Mouse (Mus musculus): ENCODE measurements around the gene Grm7. TPM values are rescaled to one million over a fixed set of nuclear protein-coding genes. Genes with fewer than 3 reads are reported as not detected.

The Grm7 gene
- polyA plus RNA-seq, 1 experiment from 2014 or later, result not detected

GRCm38 (mm10) chr6:111369013-111369412 lies 723.6 kb downstream of the Grm7 start:
- no peak for TF ChIP-seq CTCF (IDR thresholded peaks at IDR 0.05)
- H3K27me3 ChIP-seq, result no peaks in the 10 kb centered on the region
- ATAC-seq (no peak), DNase-seq (ENCODE audit: low read depth, low spot score) (no peak)
- CTCF ChIA-PET, result no interaction called here
- POLR2A ChIA-PET, result no interaction called here
- in situ Hi-C loops (cut with MboI; ENCODE audit: low pct_unique_long_range_greater_than_20kb), result no loop called here

GRCm38 (mm10) chr6:111371581-111372349 lies 726.4 kb downstream of the Grm7 start:
- ChIA-PET CTCF (no interaction called here), POLR2A (no interaction called here)
- H3K27me3 ChIP-seq, result no peaks in the 10 kb centered on the region
- DNase-seq (ENCODE audit: low read depth, low spot score) (no peak), ATAC-seq (no peak)
- no peak for TF ChIP-seq CTCF (IDR thresholded peaks at IDR 0.05)
- in situ Hi-C loops (cut with MboI; ENCODE audit: low pct_unique_long_range_greater_than_20kb), result no loop called here

GRCm38 (mm10) chr6:111372626-111373380 lies 727.4 kb downstream of the Grm7 start:
- no peaks in the 10 kb centered on the region for H3K27me3 ChIP-seq
- no peak for DNase-seq (ENCODE audit: low read depth, low spot score)
- POLR2A ChIA-PET, result no interaction called here
- CTCF ChIA-PET, result no interaction called here
- ATAC-seq, result no peak
- no peak for TF ChIP-seq CTCF (IDR thresholded peaks at IDR 0.05)
- in situ Hi-C loops (cut with MboI; ENCODE audit: low pct_unique_long_range_greater_than_20kb), result no loop called here

GRCm38 (mm10) chr6:111380710-111381109 lies 735.3 kb downstream of the Grm7 start:
- H3K27me3 ChIP-seq, result no peaks in the 10 kb centered on the region
- TF ChIP-seq CTCF (IDR thresholded peaks at IDR 0.05), result no peak
- DNase-seq (ENCODE audit: low read depth, low spot score) (no peak), ATAC-seq (no peak)
- in situ Hi-C loops (cut with MboI; ENCODE audit: low pct_unique_long_range_greater_than_20kb), result no loop called here
- ChIA-PET CTCF (no interaction called here), POLR2A (interaction anchor here (0.7 kb wide), 1 partner anchor 1020 kb away, joined by 3 read pairs; no protein-coding TSS in a partner anchor)

- ATAC-seq (no peak), DNase-seq (ENCODE audit: low read depth, low spot score) (no peak)
- ChIA-PET CTCF (interaction anchor here (1.6 kb wide), 1 partner anchor 15 kb away, joined by 6 read pairs; no protein-coding TSS in a partner anchor), POLR2A (no interaction called here)
- in situ Hi-C loops (cut with MboI; ENCODE audit: low pct_unique_long_range_greater_than_20kb), result no loop called here
- no peak for TF ChIP-seq CTCF (IDR thresholded peaks at IDR 0.05)
- peaks cover 3% of the 10 kb centered on the region for H3K27me3 ChIP-seq
Observed at GRCm38 (mm10) chr6:111408750-111409149, 763.4 kb downstream of the Grm7 start.

GRCm38 (mm10) chr6:111424737-111425136 lies 779.4 kb downstream of the Grm7 start:
- in situ Hi-C loops (cut with MboI; ENCODE audit: low pct_unique_long_range_greater_than_20kb), result no loop called here
- CTCF ChIA-PET, result no interaction called here
- H3K27me3 ChIP-seq, result no peaks in the 10 kb centered on the region
- POLR2A ChIA-PET, result no interaction called here
- no peak for DNase-seq (ENCODE audit: low read depth, low spot score)
- no peak for ATAC-seq
- no peak for TF ChIP-seq CTCF (IDR thresholded peaks at IDR 0.05)

- POLR2A ChIA-PET, result no interaction called here
- TF ChIP-seq CTCF (IDR thresholded peaks at IDR 0.05), result no peak
- CTCF ChIA-PET, result no interaction called here
- DNase-seq (ENCODE audit: low read depth, low spot score) (no peak), ATAC-seq (no peak)
- in situ Hi-C loops (cut with MboI; ENCODE audit: low pct_unique_long_range_greater_than_20kb), result no loop called here
- H3K27me3 ChIP-seq, result no peaks in the 10 kb centered on the region
Observed at GRCm38 (mm10) chr6:111446228-111446627, 800.8 kb downstream of the Grm7 start.

GRCm38 (mm10) chr6:111447851-111448250 lies 802.5 kb downstream of the Grm7 start:
- ChIA-PET CTCF (no interaction called here), POLR2A (no interaction called here)
- in situ Hi-C loops (cut with MboI; ENCODE audit: low pct_unique_long_range_greater_than_20kb), result no loop called here
- no peak for ATAC-seq
- no peak for DNase-seq (ENCODE audit: low read depth, low spot score)
- TF ChIP-seq CTCF (IDR thresholded peaks at IDR 0.05), result no peak
- H3K27me3 ChIP-seq, result no peaks in the 10 kb centered on the region

- in situ Hi-C loops (cut with MboI; ENCODE audit: low pct_unique_long_range_greater_than_20kb), result no loop called here
- DNase-seq (ENCODE audit: low read depth, low spot score) (no peak), ATAC-seq (no peak)
- ChIA-PET POLR2A (no interaction called here), CTCF (no interaction called here)
- no peaks in the 10 kb centered on the region for H3K27me3 ChIP-seq
- TF ChIP-seq CTCF (IDR thresholded peaks at IDR 0.05), result no peak
Observed at GRCm38 (mm10) chr6:111449054-111449783, 803.8 kb downstream of the Grm7 start.

- DNase-seq (ENCODE audit: low read depth, low spot score) (no peak), ATAC-seq (no peak)
- no peak for TF ChIP-seq CTCF (IDR thresholded peaks at IDR 0.05)
- ChIA-PET CTCF (no interaction called here), POLR2A (no interaction called here)
- no peaks in the 10 kb centered on the region for H3K27me3 ChIP-seq
- in situ Hi-C loops (cut with MboI; ENCODE audit: low pct_unique_long_range_greater_than_20kb), result no loop called here
Observed at GRCm38 (mm10) chr6:111481866-111482265, 836.5 kb downstream of the Grm7 start.

- in situ Hi-C loops (cut with MboI; ENCODE audit: low pct_unique_long_range_greater_than_20kb), result no loop called here
- ATAC-seq, result no peak
Observed at GRCm38 (mm10) chr6:111486081-111486480, 840.7 kb downstream of the Grm7 start.

More at GRCm38 (mm10) chr6:111486081-111486480, 840.7 kb downstream of the Grm7 start:
- ChIA-PET POLR2A (no interaction called here), CTCF (interaction anchor here (0.6 kb wide), 1 partner anchor 35 kb away, joined by 3 read pairs; no protein-coding TSS in a partner anchor)
- TF ChIP-seq CTCF (IDR thresholded peaks at IDR 0.05), result no peak
- H3K27me3 ChIP-seq, result no peaks in the 10 kb centered on the region
- no peak for DNase-seq (ENCODE audit: low read depth, low spot score)

Data from Patski (cell line).